Mouse (Mus musculus): ENCODE results near the gene Mrnip. TPM values are rescaled to one million over a fixed set of nuclear protein-coding genes. Genes with fewer than 3 reads are reported as not detected.

Mrnip gene
- polyA plus RNA-seq, 1 experiment from 2014 or later: 30.2 TPM

DNA sequence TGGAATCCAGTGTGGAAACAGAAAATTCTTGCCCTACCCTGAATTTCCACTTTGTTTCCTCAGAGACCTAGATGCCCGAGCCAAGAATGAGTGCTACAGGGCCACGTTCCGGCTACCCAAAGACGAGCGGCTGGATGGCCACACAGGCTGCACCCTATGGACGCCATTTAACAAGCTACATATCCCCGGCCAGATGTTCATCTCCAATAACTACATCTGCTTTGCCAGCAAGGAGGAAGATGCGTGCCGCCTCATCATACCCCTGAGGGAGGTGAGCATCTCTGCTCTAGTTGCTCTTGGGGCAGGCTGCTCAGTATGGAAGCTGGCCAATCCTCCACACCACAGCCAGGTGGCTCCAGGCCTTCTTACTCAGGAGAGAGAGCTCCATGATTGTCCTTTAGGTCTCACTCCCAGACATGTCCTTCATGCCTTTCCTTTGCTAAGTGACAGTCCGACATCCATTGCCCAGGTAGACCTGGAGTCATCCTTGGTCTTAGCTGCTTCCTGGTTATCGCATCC, 26.2 kb upstream of the Mrnip start:
- H3K4me3 ChIP-seq: no peak overlapping the region
- no peaks in the 10 kb centered on the region for H3K27me3 ChIP-seq
- WGBS: 95% methylated on average over 11 of the region's 11 CpGs
- no peak overlapping the region for H3K27ac ChIP-seq
- H3K4me2 ChIP-seq: no peak overlapping the region
- H3K9ac ChIP-seq: 0 out of 2 replicates have a peak overlapping the region, but pooled peaks have one; percentile 13
- H3K4me1 ChIP-seq (replicated peaks): no peaks in the 10 kb centered on the region
- H3K36me3 ChIP-seq: peaks cover 95% of the 10 kb centered on the region
- no peak for ATAC-seq (ENCODE audit: low FRiP score)
- no peaks in the 10 kb centered on the region for H3K9me3 ChIP-seq

GRCm38 (mm10) chr11:50149200-50149599, 25.0 kb upstream of the Mrnip start:
- no peak overlapping the region for H3K4me3 ChIP-seq
- 89% methylated on average over 7 of the region's 7 CpGs for WGBS
- ATAC-seq (ENCODE audit: low FRiP score): no peak
- H3K9ac ChIP-seq: no peak overlapping the region
- no peaks in the 10 kb centered on the region for H3K27me3 ChIP-seq
- H3K4me2 ChIP-seq: no peak overlapping the region
- H3K36me3 ChIP-seq: peaks cover 95% of the 10 kb centered on the region
- H3K27ac ChIP-seq: no peak overlapping the region
- H3K4me1 ChIP-seq (replicated peaks): peaks cover 5% of the 10 kb centered on the region; the same call in 1 of the 2 replicates
- H3K9me3 ChIP-seq: no peaks in the 10 kb centered on the region

- Histone ChIP-seq H3K27ac (no peak overlapping the region), H3K36me3 (peaks cover 98% of the 10 kb centered on the region), H3K9me3 (no peaks in the 10 kb centered on the region), H3K9ac (no peak overlapping the region), H3K4me3 (no peak overlapping the region), H3K27me3 (no peaks in the 10 kb centered on the region), H3K4me2 (no peak overlapping the region), H3K4me1 (replicated peaks) (peaks cover 5% of the 10 kb centered on the region; the same call in 1 of the 2 replicates)
- 94% methylated on average over 9 of the region's 9 CpGs for WGBS
- no peak for ATAC-seq (ENCODE audit: low FRiP score)
These were observed 24.6 kb upstream of the Mrnip start for GRCm38 (mm10) chr11:50149603-50150150.

GRCm38 (mm10) chr11:50151374-50151773, 22.9 kb upstream of the Mrnip start:
- H3K9ac ChIP-seq: no peak overlapping the region
- no peak overlapping the region for H3K4me2 ChIP-seq
- H3K9me3 ChIP-seq: no peaks in the 10 kb centered on the region
- peaks cover 5% of the 10 kb centered on the region; the same call in 1 of the 2 replicates for H3K4me1 ChIP-seq (replicated peaks)
- no peak for ATAC-seq (ENCODE audit: low FRiP score)
- no peak overlapping the region for H3K27ac ChIP-seq
- H3K36me3 ChIP-seq: peaks cover 98% of the 10 kb centered on the region
- H3K4me3 ChIP-seq: no peak overlapping the region
- H3K27me3 ChIP-seq: no peaks in the 10 kb centered on the region
- 87% methylated on average over 3 of the region's 3 CpGs for WGBS

DNA sequence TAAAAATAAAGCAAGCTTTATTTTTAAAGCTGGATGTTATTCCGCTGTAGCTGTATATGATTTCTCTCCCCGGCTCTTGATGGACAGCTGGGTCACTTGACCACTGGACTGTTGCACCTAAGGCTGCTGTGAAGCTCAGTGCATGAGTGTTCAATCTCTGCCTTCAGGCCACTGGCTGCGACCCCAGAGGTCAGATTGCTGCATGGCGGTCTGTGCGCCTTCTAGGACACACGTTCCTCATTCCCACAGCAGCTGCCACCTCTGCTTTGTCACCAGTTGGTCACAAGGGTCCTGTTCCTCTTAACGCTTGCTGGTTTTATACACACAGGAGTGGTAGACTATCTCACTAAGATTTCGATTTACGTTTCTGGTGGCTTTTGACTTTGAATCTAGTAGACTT, 20.1 kb upstream of the Mrnip start:
- Histone ChIP-seq H3K27me3 (no peaks in the 10 kb centered on the region), H3K9ac (0 out of 2 replicates have a peak overlapping the region, but pooled peaks have one; percentile 29), H3K4me2 (no peak overlapping the region), H3K4me3 (no peak overlapping the region), H3K9me3 (no peaks in the 10 kb centered on the region), H3K27ac (no peak overlapping the region), H3K4me1 (replicated peaks) (peaks cover 5% of the 10 kb centered on the region; the same call in 1 of the 2 replicates), H3K36me3 (peaks cover 100% of the 10 kb centered on the region)
- 62% methylated on average over 9 of the region's 9 CpGs for WGBS
- ATAC-seq (ENCODE audit: low FRiP score): no peak

DNA sequence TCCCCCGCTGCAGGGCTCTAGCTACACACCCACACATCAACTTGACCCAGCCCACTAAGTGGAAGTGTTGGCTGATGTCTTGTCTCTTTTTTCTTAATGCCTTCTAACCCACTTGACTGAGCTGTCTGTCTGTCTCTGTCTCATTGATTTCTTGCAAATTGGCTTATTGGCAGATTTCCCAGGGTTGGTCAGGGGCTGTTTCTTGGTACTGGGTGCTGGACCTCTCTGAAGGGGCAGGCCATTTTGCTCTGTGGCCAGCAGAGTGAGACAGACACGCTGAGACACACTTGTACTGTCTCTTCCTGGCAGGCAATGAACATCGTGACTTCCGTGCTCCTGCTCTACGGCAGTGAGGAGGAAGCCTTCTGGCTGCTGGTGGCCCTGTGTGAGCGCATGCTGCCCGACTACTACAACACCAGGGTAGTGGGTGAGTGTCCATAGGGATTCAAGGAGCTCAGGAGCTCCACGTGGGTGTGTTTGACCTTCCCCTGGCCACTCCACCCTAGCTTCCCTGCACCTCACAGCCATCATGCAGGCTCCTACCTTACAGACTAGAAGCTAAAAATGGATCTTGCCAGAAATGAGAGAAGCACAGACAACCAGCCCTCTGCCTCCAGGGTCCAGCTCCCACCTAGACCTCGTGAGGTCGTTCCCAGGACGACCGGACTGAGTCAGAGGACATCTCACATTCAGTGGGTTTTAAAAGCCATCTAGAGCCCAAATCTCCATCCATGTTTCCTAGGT, 19.3 kb upstream of the Mrnip start:
- Histone ChIP-seq H3K4me3 (no peak overlapping the region), H3K9me3 (no peaks in the 10 kb centered on the region), H3K4me1 (replicated peaks) (peaks cover 5% of the 10 kb centered on the region; the same call in 1 of the 2 replicates), H3K9ac (no peak overlapping the region), H3K36me3 (peaks cover 100% of the 10 kb centered on the region), H3K4me2 (no peak overlapping the region), H3K27me3 (no peaks in the 10 kb centered on the region), H3K27ac (no peak overlapping the region)
- 91% methylated on average over 12 of the region's 12 CpGs for WGBS
- no peak for ATAC-seq (ENCODE audit: low FRiP score)

- H3K27ac ChIP-seq: no peak overlapping the region
- H3K4me2 ChIP-seq: no peak overlapping the region
- no peak overlapping the region for H3K9ac ChIP-seq
- no peak overlapping the region for H3K4me3 ChIP-seq
- peaks cover 100% of the 10 kb centered on the region for H3K36me3 ChIP-seq
- ATAC-seq (ENCODE audit: low FRiP score): no peak
- H3K4me1 ChIP-seq (replicated peaks): peaks cover 5% of the 10 kb centered on the region; the same call in 1 of the 2 replicates
- H3K9me3 ChIP-seq: no peaks in the 10 kb centered on the region
- 93% methylated on average over 2 of the region's 2 CpGs for WGBS
- H3K27me3 ChIP-seq: no peaks in the 10 kb centered on the region
These were observed 18.5 kb upstream of the Mrnip start for GRCm38 (mm10) chr11:50155785-50156184.

DNA sequence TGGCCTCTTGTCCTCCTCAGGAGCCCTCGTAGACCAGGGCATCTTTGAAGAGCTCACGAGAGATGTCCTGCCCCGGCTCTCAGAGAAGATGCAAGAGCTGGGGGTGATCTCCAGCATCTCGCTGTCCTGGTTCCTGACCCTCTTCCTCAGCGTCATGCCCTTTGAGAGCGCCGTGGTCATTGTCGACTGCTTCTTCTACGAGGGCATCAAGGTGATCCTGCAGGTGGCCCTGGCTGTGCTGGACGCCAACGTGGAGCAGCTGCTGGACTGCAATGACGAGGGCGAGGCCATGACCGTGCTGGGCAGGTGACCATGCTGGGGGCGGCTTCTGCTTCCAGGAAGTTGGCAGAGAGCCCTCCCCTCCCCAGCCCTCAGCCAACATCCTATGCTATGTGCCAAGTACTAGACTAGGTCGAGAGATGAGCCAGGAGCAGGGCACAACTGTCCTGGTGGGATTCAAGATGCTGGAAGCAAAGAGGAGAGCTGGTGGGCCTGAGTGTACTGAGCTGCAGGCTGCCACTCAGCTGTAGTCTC, 17.5 kb upstream of the Mrnip start:
- peaks cover 100% of the 10 kb centered on the region for H3K36me3 ChIP-seq
- H3K4me3 ChIP-seq: no peak overlapping the region
- no peaks in the 10 kb centered on the region for H3K27me3 ChIP-seq
- 96% methylated on average over 16 of the region's 16 CpGs for WGBS
- H3K4me2 ChIP-seq: no peak overlapping the region
- no peak for ATAC-seq (ENCODE audit: low FRiP score)
- peaks cover 5% of the 10 kb centered on the region; the same call in 1 of the 2 replicates for H3K4me1 ChIP-seq (replicated peaks)
- no peak overlapping the region for H3K27ac ChIP-seq
- H3K9me3 ChIP-seq: no peaks in the 10 kb centered on the region
- no peak overlapping the region for H3K9ac ChIP-seq

GRCm38 (mm10) chr11:50158346-50158745, 15.9 kb upstream of the Mrnip start:
- Histone ChIP-seq H3K4me1 (replicated peaks) (peaks cover 5% of the 10 kb centered on the region; the same call in 1 of the 2 replicates), H3K4me3 (no peak overlapping the region), H3K27me3 (no peaks in the 10 kb centered on the region), H3K36me3 (peaks cover 99% of the 10 kb centered on the region), H3K9me3 (no peaks in the 10 kb centered on the region), H3K4me2 (no peak overlapping the region), H3K9ac (no peak overlapping the region), H3K27ac (no peak overlapping the region)
- no peak for ATAC-seq (ENCODE audit: low FRiP score)
- 95% methylated on average over 7 of the region's 7 CpGs for WGBS

GRCm38 (mm10) chr11:50159347-50159746, 14.9 kb upstream of the Mrnip start:
- Histone ChIP-seq H3K27me3 (no peaks in the 10 kb centered on the region), H3K4me2 (no peak overlapping the region), H3K36me3 (peaks cover 99% of the 10 kb centered on the region), H3K4me1 (replicated peaks) (no peaks in the 10 kb centered on the region), H3K27ac (no peak overlapping the region), H3K9ac (no peak overlapping the region), H3K4me3 (no peak overlapping the region), H3K9me3 (no peaks in the 10 kb centered on the region)
- 90% methylated on average over 4 of the region's 4 CpGs for WGBS
- ATAC-seq (ENCODE audit: low FRiP score): no peak

DNA sequence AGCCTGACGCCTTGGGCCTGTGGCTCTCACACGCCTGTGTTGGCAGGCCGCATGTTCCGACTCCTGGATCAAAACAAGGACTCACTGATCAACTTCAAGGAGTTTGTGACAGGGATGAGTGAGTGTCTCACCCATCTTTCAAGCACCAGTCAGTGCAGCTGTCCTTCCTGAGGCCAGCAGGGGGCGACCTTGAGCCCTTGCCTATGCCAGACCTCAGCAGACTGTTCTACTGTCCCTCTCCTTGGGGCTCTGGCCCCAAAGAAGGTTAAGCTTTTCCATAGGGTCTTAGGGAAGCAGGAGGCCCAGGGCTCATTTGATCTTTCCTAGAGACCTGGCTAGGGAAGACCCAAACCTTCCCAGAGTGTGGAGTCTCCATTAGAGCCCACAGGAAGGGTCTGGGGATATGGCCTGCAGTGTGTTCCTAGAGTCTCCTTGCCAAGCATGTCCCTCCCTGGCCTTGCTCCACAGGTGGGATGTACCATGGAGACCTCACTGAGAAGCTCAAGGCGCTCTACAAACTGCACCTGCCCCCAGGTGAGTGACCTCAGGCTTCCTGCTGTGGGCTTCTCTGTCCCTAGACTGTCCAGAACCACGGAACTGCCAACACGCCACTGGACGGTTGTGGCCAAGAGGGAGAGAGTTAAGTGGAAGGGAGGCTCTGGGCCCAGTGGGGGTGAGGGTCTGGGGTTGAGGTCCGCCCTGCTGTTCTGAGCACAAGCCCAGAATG, 12.5 kb upstream of the Mrnip start:
- H3K9me3 ChIP-seq: no peaks in the 10 kb centered on the region
- H3K27me3 ChIP-seq: no peaks in the 10 kb centered on the region
- no peak overlapping the region for H3K4me3 ChIP-seq
- H3K27ac ChIP-seq: no peak overlapping the region
- peaks cover 93% of the 10 kb centered on the region for H3K36me3 ChIP-seq
- H3K4me1 ChIP-seq (replicated peaks): no peaks in the 10 kb centered on the region
- peak; percentile 49; the same call in 1 of the 2 replicates for ATAC-seq (ENCODE audit: low FRiP score)
- no peak overlapping the region for H3K4me2 ChIP-seq
- no peak overlapping the region for H3K9ac ChIP-seq
- 67% methylated on average over 10 of the region's 10 CpGs for WGBS
